Mouse (Mus musculus): ENCODE data around the gene Il3ra.

- no peak for TF ChIP-seq CTCF (IDR thresholded peaks at IDR 0.05; ENCODE audit: control insufficient read depth, insufficient read depth, insufficient replicate concordance, low read depth, low read length)
- no peak for TF ChIP-seq POLR2A (IDR thresholded peaks at IDR 0.05; ENCODE audit: control insufficient read depth, low read depth, low read length)
These were observed 49.5 kb downstream of the Il3ra start for GRCm38 (mm10) chr14:14395535-14395934.

All from testis, adult 2 months (tissue).